Mouse (Mus musculus): ENCODE results near the gene Carmil1. TPM values are rescaled to one million over a fixed set of nuclear protein-coding genes. Genes with fewer than 3 reads are reported as not detected.
"Not testable (repeated sequence)": the region's sequence is repeated elsewhere in the genome, so short reads cannot be mapped to it uniquely, and the experiment has no call there.

The Carmil1 gene
- polyA plus RNA-seq, 1 experiment from 2014 or later: 30.2 TPM

- Histone ChIP-seq H3K36me3 (replicated peaks) (no peaks in the 10 kb centered on the region), H3K27me3 (replicated peaks; ENCODE audit: low read depth, poor library complexity, severe bottlenecking) (no peaks in the 10 kb centered on the region; the same call in 1 of the 2 replicates), H3K4me3 (no peak overlapping the region), H3K27ac (replicated peaks) (no peak overlapping the region), H3K9me3 (no peaks in the 10 kb centered on the region), H3K4me1 (peaks cover 19% of the 10 kb centered on the region)
- 94% methylated on average over 2 of the region's 2 CpGs for WGBS
- no peak for DNase-seq (ENCODE audit: low spot score)
Observed at GRCm38 (mm10) chr13:24130741-24131140, 149.9 kb downstream of the Carmil1 start.

- Histone ChIP-seq H3K4me3 (no peak overlapping the region), H3K36me3 (replicated peaks) (no peaks in the 10 kb centered on the region), H3K9me3 (no peaks in the 10 kb centered on the region), H3K27me3 (replicated peaks; ENCODE audit: low read depth, poor library complexity, severe bottlenecking) (no peaks in the 10 kb centered on the region; the same call in 1 of the 2 replicates), H3K27ac (replicated peaks) (no peak overlapping the region), H3K4me1 (peaks cover 8% of the 10 kb centered on the region)
- 93% methylated on average over 1 of the region's 1 CpGs for WGBS
- DNase-seq (ENCODE audit: low spot score): no peak
Observed at GRCm38 (mm10) chr13:24128731-24129130, 151.9 kb downstream of the Carmil1 start.

GRCm38 (mm10) chr13:24125865-24126264 is 154.7 kb downstream of the Carmil1 start:
- H3K27ac ChIP-seq (replicated peaks): no peak overlapping the region
- H3K4me1 ChIP-seq: peaks cover 16% of the 10 kb centered on the region
- H3K36me3 ChIP-seq (replicated peaks): no peaks in the 10 kb centered on the region; the same call in 1 of the 2 replicates
- no peak for DNase-seq (ENCODE audit: low spot score)
- 62% methylated on average over 6 of the region's 6 CpGs for WGBS
- no peaks in the 10 kb centered on the region for H3K9me3 ChIP-seq
- H3K27me3 ChIP-seq (replicated peaks; ENCODE audit: low read depth, poor library complexity, severe bottlenecking): no peaks in the 10 kb centered on the region
- no peak overlapping the region for H3K4me3 ChIP-seq

- no peak overlapping the region for H3K27ac ChIP-seq (replicated peaks)
- H3K4me1 ChIP-seq: 0 out of 2 replicates have a peak, but pooled peaks cover 3% of the 10 kb centered on the region
- H3K27me3 ChIP-seq (replicated peaks; ENCODE audit: low read depth, poor library complexity, severe bottlenecking): no peaks in the 10 kb centered on the region
- no peaks in the 10 kb centered on the region for H3K9me3 ChIP-seq
- no peak for DNase-seq (ENCODE audit: low spot score)
- H3K4me3 ChIP-seq: no peak overlapping the region
- H3K36me3 ChIP-seq (replicated peaks): no peaks in the 10 kb centered on the region; the same call in 1 of the 2 replicates
- whole genome bisulfite sequencing: 84% methylated on average over 7 of the region's 7 CpGs
Observed at GRCm38 (mm10) chr13:24117181-24117812, 163.3 kb downstream of the Carmil1 start.

DNA sequence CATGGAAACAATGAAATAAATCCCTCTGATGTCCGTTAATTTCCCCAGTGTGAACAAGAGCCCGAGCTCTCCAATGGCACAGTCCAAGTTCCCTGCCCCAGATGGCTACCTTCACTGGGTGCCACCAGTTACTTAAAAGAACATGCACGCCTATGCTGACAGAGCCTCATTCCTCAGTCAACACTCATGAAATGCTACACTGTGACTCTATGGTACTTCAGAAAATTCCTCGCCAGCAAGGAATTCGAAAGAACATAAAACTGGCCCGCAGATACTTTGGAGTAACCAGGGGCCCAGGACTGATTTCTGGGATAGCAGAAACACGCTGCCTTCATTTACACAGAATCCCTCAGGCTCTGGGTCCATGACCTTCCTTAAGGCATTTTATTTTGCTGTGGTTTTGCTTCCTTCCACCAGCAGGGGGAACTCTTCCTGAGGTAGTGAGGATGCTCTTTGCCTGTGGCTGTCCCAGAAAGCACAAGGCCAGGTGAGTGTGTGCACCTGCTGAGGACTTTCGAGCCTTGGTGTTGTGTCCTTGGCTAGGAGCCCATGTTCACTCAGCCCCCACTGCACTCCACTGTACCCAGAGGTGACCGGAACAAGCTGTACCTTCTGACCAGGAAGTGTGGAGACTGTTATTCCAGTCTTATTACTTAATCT is 167.8 kb downstream of the Carmil1 start:
- Histone ChIP-seq H3K9me3 (no peaks in the 10 kb centered on the region), H3K4me1 (no peaks in the 10 kb centered on the region), H3K36me3 (replicated peaks) (no peaks in the 10 kb centered on the region), H3K27me3 (replicated peaks; ENCODE audit: low read depth, poor library complexity, severe bottlenecking) (no peaks in the 10 kb centered on the region), H3K4me3 (no peak overlapping the region), H3K27ac (replicated peaks) (no peak overlapping the region)
- 75% methylated on average over 9 of the region's 9 CpGs for WGBS
- peak; percentile 43 for DNase-seq (ENCODE audit: low spot score)

- 87% methylated on average over 7 of the region's 7 CpGs for WGBS
Observed at GRCm38 (mm10) chr13:24110329-24110728, 170.3 kb downstream of the Carmil1 start.

GRCm38 (mm10) chr13:24108282-24108681 is 172.3 kb downstream of the Carmil1 start:
- Histone ChIP-seq H3K4me1 (no peaks in the 10 kb centered on the region), H3K27me3 (replicated peaks; ENCODE audit: low read depth, poor library complexity, severe bottlenecking) (no peaks in the 10 kb centered on the region), H3K4me3 (no peak overlapping the region), H3K27ac (replicated peaks) (no peak overlapping the region), H3K9me3 (no peaks in the 10 kb centered on the region), H3K36me3 (replicated peaks) (no peaks in the 10 kb centered on the region)
- DNase-seq (ENCODE audit: low spot score): no peak
- WGBS: 79% methylated on average over 7 of the region's 7 CpGs

More at GRCm38 (mm10) chr13:24110329-24110728, 170.3 kb downstream of the Carmil1 start:
- Histone ChIP-seq H3K36me3 (replicated peaks) (no peaks in the 10 kb centered on the region), H3K27me3 (replicated peaks; ENCODE audit: low read depth, poor library complexity, severe bottlenecking) (no peaks in the 10 kb centered on the region), H3K9me3 (no peaks in the 10 kb centered on the region), H3K4me3 (no peak overlapping the region), H3K4me1 (no peaks in the 10 kb centered on the region), H3K27ac (replicated peaks) (no peak overlapping the region)
- no peak for DNase-seq (ENCODE audit: low spot score)

DNA sequence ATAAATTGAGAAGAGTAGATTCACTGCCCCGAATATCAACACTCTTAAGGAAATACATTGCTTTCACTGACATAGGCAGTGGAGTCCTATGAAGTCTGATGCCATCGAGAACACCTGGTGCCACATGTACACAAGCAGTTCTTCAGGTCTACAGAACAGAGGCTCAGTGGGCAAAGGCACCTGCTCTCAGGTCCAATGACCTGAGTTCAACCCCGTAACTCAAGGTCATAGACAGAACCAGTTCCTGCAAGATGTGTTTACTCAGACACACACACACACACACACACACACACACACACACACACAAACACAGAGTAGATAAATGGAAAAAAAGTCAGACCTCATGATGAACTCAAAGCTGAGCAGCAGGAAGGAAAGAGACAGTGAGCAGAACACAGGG is 173.5 kb downstream of the Carmil1 start:
- H3K4me1 ChIP-seq: no peaks in the 10 kb centered on the region
- DNase-seq (ENCODE audit: low spot score): no peak
- 85% methylated on average over 3 of the region's 3 CpGs for WGBS
- no peaks in the 10 kb centered on the region for H3K9me3 ChIP-seq
- no peak overlapping the region for H3K4me3 ChIP-seq
- no peaks in the 10 kb centered on the region for H3K36me3 ChIP-seq (replicated peaks)
- H3K27ac ChIP-seq (replicated peaks): no peak overlapping the region
- no peaks in the 10 kb centered on the region for H3K27me3 ChIP-seq (replicated peaks; ENCODE audit: low read depth, poor library complexity, severe bottlenecking)

DNA sequence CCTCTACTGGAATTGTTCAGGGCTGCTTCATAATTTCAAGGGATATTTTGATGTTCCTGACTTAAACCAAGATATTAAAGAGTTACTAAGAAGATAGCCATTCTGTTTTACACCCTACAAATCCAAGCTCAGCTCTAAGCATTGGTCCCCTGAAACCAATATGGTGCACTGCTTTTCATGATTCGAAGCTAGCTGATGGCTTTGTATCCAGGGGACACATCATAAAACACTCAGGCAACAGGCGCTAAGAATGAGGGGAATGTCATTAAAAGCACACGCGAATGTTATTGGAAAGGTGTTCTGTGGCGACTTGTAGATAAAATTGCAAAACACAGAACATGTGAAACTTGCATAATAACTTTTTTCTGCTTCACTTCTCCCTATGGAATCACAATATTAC is 174.8 kb downstream of the Carmil1 start:
- H3K27me3 ChIP-seq (replicated peaks; ENCODE audit: low read depth, poor library complexity, severe bottlenecking): no peaks in the 10 kb centered on the region
- H3K36me3 ChIP-seq (replicated peaks): no peaks in the 10 kb centered on the region
- DNase-seq (ENCODE audit: low spot score): no peak
- H3K4me3 ChIP-seq: no peak overlapping the region
- no peaks in the 10 kb centered on the region for H3K4me1 ChIP-seq
- no peaks in the 10 kb centered on the region for H3K9me3 ChIP-seq
- H3K27ac ChIP-seq (replicated peaks): no peak overlapping the region
- WGBS: 90% methylated on average over 5 of the region's 5 CpGs

DNA sequence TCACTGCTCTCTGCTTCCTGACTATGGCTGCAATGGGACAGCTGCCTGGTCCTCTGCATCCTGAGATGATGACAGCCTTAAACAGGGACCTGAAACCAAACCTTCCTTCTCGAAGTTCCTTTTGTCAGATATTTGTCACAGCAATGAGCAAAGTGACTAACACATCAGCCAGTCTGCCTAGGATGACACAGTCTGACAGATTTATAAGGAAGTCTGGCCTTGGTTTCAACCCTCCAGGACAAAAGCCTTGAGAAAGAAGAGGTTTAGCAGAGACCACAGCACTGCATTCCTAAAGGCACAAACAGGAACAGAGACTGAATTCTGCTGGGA is 175.3 kb downstream of the Carmil1 start:
- Histone ChIP-seq H3K4me3 (no peak overlapping the region), H3K9me3 (no peaks in the 10 kb centered on the region)

GRCm38 (mm10) chr13:24104611-24105339 is 175.8 kb downstream of the Carmil1 start:
- H3K36me3 ChIP-seq (replicated peaks); H3K4me3 ChIP-seq; DNase-seq (ENCODE audit: low spot score); H3K4me1 ChIP-seq; H3K27ac ChIP-seq (replicated peaks); H3K27me3 ChIP-seq (replicated peaks; ENCODE audit: low read depth, poor library complexity, severe bottlenecking); H3K9me3 ChIP-seq: not testable (repeated sequence)
- WGBS: 67% methylated on average over 9 of the region's 9 CpGs

More for the DNA sequence above, 175.3 kb downstream of the Carmil1 start:
- DNase-seq (ENCODE audit: low spot score): no peak
- Histone ChIP-seq H3K27me3 (replicated peaks; ENCODE audit: low read depth, poor library complexity, severe bottlenecking) (no peaks in the 10 kb centered on the region), H3K36me3 (replicated peaks) (no peaks in the 10 kb centered on the region), H3K27ac (replicated peaks) (no peak overlapping the region), H3K4me1 (no peaks in the 10 kb centered on the region)
- 74% methylated on average over 1 of the region's 1 CpGs for WGBS

DNA sequence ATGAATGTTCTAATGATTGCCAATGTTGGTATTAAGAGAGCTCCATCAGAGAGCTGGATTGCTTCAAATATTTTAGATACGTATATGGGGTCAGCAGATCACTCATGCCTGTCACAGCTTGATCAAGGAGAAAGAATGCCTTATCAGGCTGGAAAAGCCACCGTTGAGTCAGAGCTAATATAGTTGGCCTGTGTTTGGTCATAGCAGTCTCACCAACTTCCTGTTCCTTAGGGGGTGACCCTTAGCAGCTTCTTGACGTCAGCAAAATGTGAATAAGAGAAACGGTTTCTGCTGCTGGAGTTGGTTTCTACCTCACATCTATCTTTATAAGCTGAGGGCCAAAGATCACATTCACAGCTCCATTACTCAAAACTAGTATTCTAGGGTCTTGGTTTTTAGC is 176.6 kb downstream of the Carmil1 start:
- H3K27me3 ChIP-seq (replicated peaks; ENCODE audit: low read depth, poor library complexity, severe bottlenecking): no peaks in the 10 kb centered on the region
- no peaks in the 10 kb centered on the region for H3K9me3 ChIP-seq
- H3K27ac ChIP-seq (replicated peaks): no peak overlapping the region
- no peaks in the 10 kb centered on the region for H3K36me3 ChIP-seq (replicated peaks)
- no peak overlapping the region for H3K4me3 ChIP-seq
- no peak for DNase-seq (ENCODE audit: low spot score)
- no peaks in the 10 kb centered on the region for H3K4me1 ChIP-seq
- 71% methylated on average over 4 of the region's 4 CpGs for WGBS

DNA sequence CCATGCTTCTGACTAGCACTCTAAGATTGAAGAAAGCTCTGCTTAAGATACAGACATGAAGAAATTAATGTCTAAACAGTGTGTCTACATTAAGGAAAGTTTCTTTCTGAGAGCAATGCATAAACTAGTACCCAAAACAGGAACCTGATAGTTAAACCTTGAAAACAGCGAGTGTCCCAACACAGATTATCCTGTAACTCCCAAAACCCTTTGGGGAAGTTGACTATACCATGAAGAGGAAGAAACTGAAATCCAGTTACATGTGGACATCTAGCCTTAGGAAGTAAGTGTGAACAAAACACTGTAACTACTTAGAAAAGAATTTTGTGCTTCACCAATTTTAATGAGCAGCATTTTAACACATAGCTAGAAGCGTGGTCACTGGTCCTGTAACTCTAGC is 177.4 kb downstream of the Carmil1 start:
- H3K4me1 ChIP-seq: no peaks in the 10 kb centered on the region
- WGBS: 91% methylated on average over 2 of the region's 2 CpGs
- no peaks in the 10 kb centered on the region for H3K9me3 ChIP-seq
- no peak overlapping the region for H3K27ac ChIP-seq (replicated peaks)
- H3K36me3 ChIP-seq (replicated peaks): no peaks in the 10 kb centered on the region
- H3K4me3 ChIP-seq: no peak overlapping the region
- no peaks in the 10 kb centered on the region for H3K27me3 ChIP-seq (replicated peaks; ENCODE audit: low read depth, poor library complexity, severe bottlenecking)
- no peak for DNase-seq (ENCODE audit: low spot score)
